Comparison of ENCODE assay signal across 14 mouse cellular contexts in genomic region chr4:14002050-14002643, GRCm38 (mm10).
"Had no signal": no experiment of that assay in that cellular context is flagged by ENCODE, and none has a peak within 500 bp of the region (broad histone marks: within the 10 kb centered on the region; RNA-seq: fewer than 3 reads in every experiment).

No protein-coding gene starts in this region.

- H3K9ac ChIP-seq: kidney, embryonic 15.5 days; limb, embryonic 15.5 days; liver, embryonic 12.5 days; lung, embryonic 14.5 days; midbrain, embryonic 12.5 days had no signal

- H3K4me1 ChIP-seq: kidney, embryonic 15.5 days; limb, embryonic 15.5 days; liver, embryonic 12.5 days; midbrain, embryonic 12.5 days had no signal

- ATAC-seq: intestine, embryonic 16.5 days; liver, embryonic 12.5 days had no signal

- H3K27me3 ChIP-seq: kidney, embryonic 15.5 days; limb, embryonic 15.5 days; liver, embryonic 12.5 days; midbrain, embryonic 12.5 days had no signal

- H3K9me3 ChIP-seq: kidney, embryonic 15.5 days; limb, embryonic 15.5 days; liver, embryonic 12.5 days; midbrain, embryonic 12.5 days had no signal

- H3K36me3 ChIP-seq: kidney, embryonic 15.5 days; limb, embryonic 15.5 days; liver, embryonic 12.5 days; midbrain, embryonic 12.5 days had no signal

- H3K4me2 ChIP-seq: kidney, embryonic 15.5 days; limb, embryonic 15.5 days; liver, embryonic 12.5 days; lung, embryonic 14.5 days; midbrain, embryonic 12.5 days had no signal

- H3K4me3 ChIP-seq: kidney, embryonic 15.5 days; limb, embryonic 15.5 days; liver, embryonic 12.5 days; midbrain, embryonic 12.5 days had no signal

- DNase-seq: kidney, adult 2 months; kidney, postnatal 14 days; layer of hippocampus, adult 9-11 months; layer of hippocampus, postnatal 36 days; lung, embryonic 14.5 days; lung, postnatal 10 days; lung, postnatal 4 days; thymus, adult 18-20 months; thymus, postnatal 14 days had no signal

- H3K27ac ChIP-seq: kidney, embryonic 15.5 days; limb, embryonic 15.5 days; liver, embryonic 12.5 days; midbrain, embryonic 12.5 days had no signal
